In the genomic region with DNA sequence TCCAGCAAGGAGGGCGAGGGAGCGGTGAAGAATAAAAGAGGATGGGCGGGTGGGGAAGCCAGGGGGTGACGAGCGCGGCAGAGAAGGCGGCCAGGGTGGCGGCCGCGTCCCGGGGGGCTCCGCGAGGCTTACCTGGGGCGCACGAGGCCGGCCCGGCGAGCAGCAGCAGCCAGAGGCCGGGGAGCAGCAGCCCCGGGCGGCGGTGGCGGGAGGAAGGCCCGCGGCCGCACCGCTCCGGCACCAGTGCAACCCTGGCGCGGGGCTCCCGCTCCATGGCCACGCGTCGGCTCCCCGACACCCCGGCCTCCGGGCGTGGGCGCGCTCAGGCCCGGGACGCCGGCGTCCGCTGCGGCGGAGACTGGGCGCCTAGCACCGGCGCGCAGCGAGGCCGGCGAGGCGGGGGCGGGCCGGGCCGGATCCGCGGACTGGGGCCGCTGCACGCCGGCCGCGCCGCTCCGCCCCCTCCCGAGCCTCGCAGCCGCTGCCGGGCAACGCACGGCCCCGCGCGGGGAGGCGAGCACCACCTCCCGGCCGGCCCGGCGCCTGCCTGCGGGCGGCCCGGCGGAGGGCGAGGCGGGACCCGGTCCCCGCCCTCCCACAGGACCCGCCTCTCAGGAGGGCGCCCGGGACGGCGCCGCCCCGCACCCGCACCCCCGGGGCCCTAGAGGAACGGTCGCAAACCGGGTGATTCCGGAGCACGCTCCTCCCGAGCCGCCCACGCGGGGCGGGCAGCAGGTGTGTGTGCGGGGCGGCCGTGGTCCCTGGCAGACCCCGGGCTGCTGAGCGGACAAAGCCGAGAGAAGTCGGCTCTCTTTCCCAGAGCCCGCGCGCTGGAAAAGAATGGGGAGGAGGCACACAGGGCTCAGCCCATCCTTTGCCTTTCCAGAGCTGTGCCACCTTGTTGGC, we compare ENCODE assay signal across 8 mouse cellular contexts. TPM values are rescaled to one million over a fixed set of nuclear protein-coding genes. Genes with fewer than 3 reads are reported as not detected.
DNase-seq lines count a peak whose midpoint lies in the region; ATAC-seq lines count a peak whose summit lies in the region.

Gene D630045J12Rik, minus strand, starts transcription at position 274 of the 906 bp plus-strand sequence.

- H3K9me3 ChIP-seq in hindbrain, embryonic 11.5 days (ENCODE audit: control insufficient read depth, low read length): no peaks in the 10 kb centered on the region

- peak; percentile 94 for ATAC-seq in hindbrain, embryonic 11.5 days (ENCODE audit: low FRiP score)

- peak within 1 kb of the TSS; percentile 98 for H3K9ac ChIP-seq in hindbrain, embryonic 11.5 days (ENCODE audit: low read depth, low read length)

- WGBS in hindbrain, embryonic 11.5 days: under 1% methylated on average over 61 of the region's 118 CpGs

- H3K27ac ChIP-seq in hindbrain, embryonic 11.5 days (ENCODE audit: low read depth, low read length): peak within 1 kb of the TSS; percentile 93

- H3K4me3 ChIP-seq in hindbrain, embryonic 11.5 days (ENCODE audit: low read depth, low read length): peak within 1 kb of the TSS; percentile 90

- peak within 1 kb of the TSS; percentile 54 for H3K4me2 ChIP-seq in hindbrain, embryonic 11.5 days (replicated peaks; ENCODE audit: low read depth, low read length)

- H3K36me3 ChIP-seq in hindbrain, embryonic 11.5 days (ENCODE audit: control insufficient read depth, insufficient read depth, low read length): no peaks in the 10 kb centered on the region

- DNase-seq in NIH3T3 (ENCODE audit: low read depth): peak; percentile 93
- DNase-seq in cerebellum, adult 8-10 months: peak; percentile 61
- no peak for DNase-seq in frontal cortex, adult 2 months (ENCODE audit: extremely low spot score in 1 of 2, low spot score in 1 of 2)
- DNase-seq in hindbrain, embryonic 11.5 days (ENCODE audit: low spot score): peak; percentile 87
- DNase-seq in layer of hippocampus, postnatal 14 days (ENCODE audit: low spot score in 2 of 2): peak; percentile 53 to 59
- peak; percentile 73 for DNase-seq in lung, postnatal 14 days
- peak; percentile 70 for DNase-seq in retina, postnatal 7 days (ENCODE audit: low read depth, low spot score)
- peak; percentile 68 for DNase-seq in urinary bladder, adult 2 months (ENCODE audit: low spot score)

- peaks cover 2% of the 10 kb centered on the region for H3K4me1 ChIP-seq in hindbrain, embryonic 11.5 days (replicated peaks; ENCODE audit: control insufficient read depth, insufficient read depth, low read length)

- no peaks in the 10 kb centered on the region for H3K27me3 ChIP-seq in hindbrain, embryonic 11.5 days (ENCODE audit: control insufficient read depth, insufficient read depth, low read length)

RNA-seq across cellular contexts. Expression of gene D630045J12Rik, which starts in this region (rescaled TPM):
- 17.9 and 19.2 TPM in 2 replicates for polyA plus RNA-seq in frontal cortex, adult 2 months (2012; rRNA removed)
- 12.3 and 13.2 TPM in 2 replicates for polyA plus RNA-seq in hindbrain, embryonic 11.5 days (2014; fragmentation: Nextera tagmentation; extraction: Ambion mirVana)
- 10 to 100 TPM; 39.6 to 41.8 TPM for total RNA-seq in layer of hippocampus, postnatal 14 days (2021)
- polyA plus RNA-seq in urinary bladder, adult 2 months (2012; rRNA removed): 3.5 and 5.4 TPM in 2 replicates

Comparison
In these comparisons a context has a peak if more than half of its experiments do, and no peak if none do; other contexts are left out.
1. DNase-seq: peak in NIH3T3 (single experiment), cerebellum, adult 8-10 months (single experiment), hindbrain, embryonic 11.5 days (single experiment), layer of hippocampus, postnatal 14 days (2 of 2), lung, postnatal 14 days (single experiment), retina, postnatal 7 days (single experiment) and urinary bladder, adult 2 months (single experiment); none in frontal cortex, adult 2 months (0 of 2).